Mouse (Mus musculus): ENCODE results near the gene Notch1. TPM values are rescaled to one million over a fixed set of nuclear protein-coding genes. Genes with fewer than 3 reads are reported as not detected.
A peak's percentile ranks its signal among the peaks of the same experiment; 100 is the strongest.

The Notch1 gene
- total RNA-seq, 2 experiments from 2014 or later = 23.6 to 27.5 TPM

- DNase-seq (ENCODE audit: low spot score in 2 of 2) = peak; percentile 40 to 41
- intact Hi-C loops (cut with DNase I) = no loop called here
Measured at GRCm38 (mm10) chr2:26534616-26535015, 18.2 kb upstream of the Notch1 start.

- DNase-seq (ENCODE audit: low spot score in 2 of 2) = no peak
- intact Hi-C loops (cut with DNase I) = no loop called here
Measured at GRCm38 (mm10) chr2:26534161-26534560, 17.7 kb upstream of the Notch1 start.

- DNase-seq (ENCODE audit: low spot score in 2 of 2) = no peak
- intact Hi-C loops (cut with DNase I) = no loop called here
Measured at GRCm38 (mm10) chr2:26533249-26533648, 16.8 kb upstream of the Notch1 start.

DNA sequence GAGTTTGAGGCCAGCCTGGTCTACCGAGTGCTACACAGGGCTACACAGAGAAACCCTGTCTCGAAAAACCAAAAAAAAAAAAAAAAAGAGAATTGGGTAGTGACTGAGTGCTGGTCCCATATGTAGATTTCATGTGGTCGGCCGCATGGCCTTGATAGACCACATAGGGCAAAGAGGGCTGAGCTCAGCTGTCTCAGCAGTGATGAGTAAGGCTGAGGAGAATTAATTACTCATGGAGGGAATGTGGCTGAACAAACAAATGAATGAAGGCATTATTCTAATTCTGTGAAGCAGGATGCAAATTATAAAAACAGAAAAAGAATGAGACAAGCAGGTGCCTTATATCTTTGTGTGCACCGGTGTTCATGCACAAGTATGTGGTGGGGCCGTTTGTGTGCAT, 15.4 kb upstream of the Notch1 start:
- DNase-seq (ENCODE audit: low spot score in 2 of 2) = no peak
- intact Hi-C loops (cut with DNase I) = no loop called here

- intact Hi-C loops (cut with DNase I) = no loop called here
- no peak for DNase-seq (ENCODE audit: low spot score in 2 of 2)
Measured at GRCm38 (mm10) chr2:26529881-26530280, 13.4 kb upstream of the Notch1 start.

- intact Hi-C loops (cut with DNase I) = no loop called here
Measured at GRCm38 (mm10) chr2:26529221-26529805, 12.8 kb upstream of the Notch1 start.

GRCm38 (mm10) chr2:26526443-26527257, 10.2 kb upstream of the Notch1 start:
- DNase-seq (ENCODE audit: low spot score in 2 of 2) = no peak
- intact Hi-C loops (cut with DNase I) = no loop called here

More at GRCm38 (mm10) chr2:26529221-26529805, 12.8 kb upstream of the Notch1 start:
- DNase-seq (ENCODE audit: low spot score in 2 of 2) = no peak

DNA sequence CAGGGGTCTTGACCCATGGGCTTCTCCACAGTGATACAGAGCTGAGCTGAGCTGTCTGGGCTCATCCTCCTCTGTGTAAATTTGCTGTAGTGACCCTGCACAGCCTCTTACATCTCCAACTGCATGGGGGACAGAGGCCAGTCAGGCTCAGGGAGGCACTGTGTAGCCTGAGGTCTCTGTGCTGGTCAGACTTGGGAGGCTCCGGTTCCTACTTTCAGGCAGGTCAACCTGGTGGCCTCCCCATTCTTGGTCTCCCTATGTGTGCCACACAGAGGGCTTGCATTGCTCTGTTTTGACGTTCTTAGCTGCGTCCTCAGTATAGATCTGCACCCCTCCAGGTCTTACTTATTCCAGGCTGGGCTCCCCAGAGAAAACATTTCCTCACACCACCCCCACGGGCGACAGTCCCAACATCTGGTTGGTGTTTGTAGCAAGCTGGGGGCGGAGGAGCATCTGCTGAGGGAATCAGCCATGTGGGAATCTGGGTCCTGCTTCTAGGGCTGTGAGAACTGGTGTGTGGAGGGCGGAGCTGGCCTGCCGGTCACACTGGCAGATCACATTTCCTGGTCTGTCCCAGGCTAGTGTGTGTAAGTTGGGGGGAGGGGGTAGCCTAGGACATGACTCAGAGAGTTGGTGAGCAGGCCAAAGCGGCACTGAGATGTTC, 9.0 kb upstream of the Notch1 start:
- peak; percentile 58 to 74 for DNase-seq (ENCODE audit: low spot score in 2 of 2)
- intact Hi-C loops (cut with DNase I) = no loop called here

DNA sequence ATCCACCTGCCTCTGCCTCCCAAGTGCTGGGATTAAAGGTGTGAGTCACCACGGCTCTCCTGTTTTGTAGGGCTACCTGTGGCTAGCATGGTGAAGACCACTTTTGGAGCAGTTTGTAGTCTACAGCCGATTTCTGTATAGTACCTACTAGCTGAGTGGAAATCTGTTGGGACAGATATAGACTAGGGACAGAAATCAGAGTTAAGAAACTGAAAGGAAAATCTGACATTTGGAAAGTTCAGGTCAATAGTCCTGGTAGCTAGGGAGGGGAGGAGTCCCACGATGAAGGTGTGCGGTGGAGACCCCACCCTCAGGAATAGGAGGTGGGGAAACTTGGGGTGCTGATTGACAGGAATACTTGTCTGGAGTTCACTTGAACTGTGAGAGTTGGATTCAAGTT, 5.9 kb upstream of the Notch1 start:
- intact Hi-C loops (cut with DNase I) = no loop called here
- DNase-seq (ENCODE audit: low spot score in 2 of 2) = no peak

- DNase-seq (ENCODE audit: low spot score in 2 of 2) = no peak
- intact Hi-C loops (cut with DNase I) = no loop called here
Measured at GRCm38 (mm10) chr2:26519753-26520152, 3.3 kb upstream of the Notch1 start.

DNA sequence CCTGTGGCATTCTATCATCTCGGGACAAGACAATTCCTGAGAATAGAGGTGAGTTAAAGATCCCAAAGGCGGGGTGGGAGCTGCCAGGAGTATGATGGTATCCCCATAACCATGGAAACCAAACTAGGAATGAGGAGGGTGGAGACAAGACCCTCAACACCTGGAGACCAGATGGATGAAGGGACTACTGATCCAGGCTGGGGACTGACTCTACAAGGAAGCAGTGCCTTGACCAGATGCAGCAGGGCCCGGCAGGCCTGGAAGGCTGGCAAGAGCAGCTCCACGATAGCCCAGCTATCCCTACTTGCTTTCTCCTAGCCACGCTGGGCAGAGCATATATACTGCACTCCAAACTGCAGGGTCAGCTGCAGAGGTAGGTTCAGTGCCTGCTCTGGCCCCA, 524 bp upstream of the Notch1 start:
- intact Hi-C loops (cut with DNase I) = no loop called here
- no peak for DNase-seq (ENCODE audit: low spot score in 2 of 2)

GRCm38 (mm10) chr2:26515335-26515734, 1.1 kb downstream of the Notch1 start:
- intact Hi-C loops (cut with DNase I) = no loop called here
- DNase-seq (ENCODE audit: low spot score in 2 of 2) = no peak

DNA sequence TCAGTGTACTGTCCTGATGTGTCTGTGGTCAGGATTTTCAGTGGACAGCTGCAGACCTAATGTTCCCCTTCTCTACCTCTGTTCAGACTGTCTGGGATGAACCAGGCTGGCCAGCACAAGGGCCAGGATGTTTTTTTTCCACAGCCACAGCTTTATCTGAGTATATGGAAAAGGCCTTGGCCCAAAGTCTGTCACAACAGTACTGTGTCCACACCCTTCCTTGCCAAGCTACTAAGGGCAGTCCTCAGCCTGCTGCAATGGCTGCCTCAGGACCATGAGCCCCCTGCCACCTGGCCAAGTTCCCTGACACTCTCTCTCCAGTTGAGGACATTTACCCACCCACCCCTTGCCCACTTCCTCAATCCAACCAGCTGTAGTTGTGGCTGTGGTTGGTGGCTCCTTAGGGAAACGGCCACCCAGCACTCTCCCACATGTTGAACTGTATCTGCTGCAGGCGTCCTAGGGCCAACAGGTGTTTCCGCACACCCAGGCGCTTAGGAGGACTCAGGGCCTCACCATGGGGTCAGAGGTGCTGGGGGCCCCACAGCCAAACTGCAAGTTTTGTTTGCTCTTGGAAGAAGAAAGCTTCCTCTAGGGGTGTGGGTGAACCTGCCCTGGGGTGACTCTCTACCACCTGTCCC, 3.2 kb downstream of the Notch1 start:
- intact Hi-C loops (cut with DNase I) = no loop called here
- DNase-seq (ENCODE audit: low spot score in 2 of 2) = no peak

DNA sequence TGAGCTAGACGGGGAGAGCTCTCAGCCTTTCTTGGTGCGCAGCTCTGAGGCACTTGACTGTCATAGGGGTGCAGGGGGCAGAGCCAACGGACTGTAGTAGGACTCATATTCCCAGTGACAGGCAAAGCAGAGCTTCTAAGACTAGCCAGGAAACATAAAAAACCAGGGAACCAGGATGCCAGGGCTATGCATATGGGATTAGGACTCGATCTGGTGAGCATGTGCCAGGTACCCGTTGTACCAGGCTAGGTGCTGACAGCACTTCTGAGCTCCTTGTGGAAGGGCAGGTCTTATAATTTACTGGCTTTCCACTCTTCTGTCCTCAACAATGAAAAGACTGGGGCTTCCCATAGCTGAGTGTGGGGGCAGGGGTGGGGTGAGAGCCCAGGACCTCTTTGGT, 7.8 kb downstream of the Notch1 start:
- intact Hi-C loops (cut with DNase I) = no loop called here
- no peak for DNase-seq (ENCODE audit: low spot score in 2 of 2)

- intact Hi-C loops (cut with DNase I) = no loop called here
- DNase-seq (ENCODE audit: low spot score in 2 of 2) = no peak
Measured at GRCm38 (mm10) chr2:26507961-26508391, 8.5 kb downstream of the Notch1 start.

- intact Hi-C loops (cut with DNase I) = no loop called here
- peak in 1 of 2 experiments; percentile 40 for DNase-seq (ENCODE audit: low spot score in 2 of 2)
Measured at GRCm38 (mm10) chr2:26507481-26507886, 9.0 kb downstream of the Notch1 start.

DNA sequence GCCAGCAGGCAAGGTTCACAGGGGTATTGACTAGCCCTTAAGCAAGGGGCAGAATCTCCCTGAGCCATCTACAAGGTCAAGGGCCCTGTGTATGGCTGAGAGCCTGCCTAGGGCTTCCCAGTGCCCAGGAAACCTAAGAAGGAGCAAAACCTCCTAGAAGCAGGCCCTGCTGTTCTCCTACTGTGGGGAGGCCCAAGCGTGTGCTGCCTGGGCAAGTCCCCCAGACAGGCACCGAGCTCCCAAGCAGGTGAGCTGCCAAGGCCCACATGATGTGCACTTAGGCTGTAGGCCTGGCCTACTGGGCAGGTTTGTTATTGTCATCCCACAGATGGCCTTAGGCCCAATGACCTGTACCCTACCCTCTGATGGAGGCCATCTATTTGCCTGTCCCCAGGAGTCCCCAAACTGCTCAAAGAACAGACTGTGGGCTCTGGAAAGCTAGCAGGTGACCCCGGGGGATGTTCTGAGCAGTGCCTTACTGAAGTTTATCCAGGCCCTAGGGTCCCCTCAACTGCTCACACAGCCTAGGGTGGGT, 9.7 kb downstream of the Notch1 start:
- no peak for DNase-seq (ENCODE audit: low spot score in 2 of 2)
- intact Hi-C loops (cut with DNase I) = no loop called here

DNA sequence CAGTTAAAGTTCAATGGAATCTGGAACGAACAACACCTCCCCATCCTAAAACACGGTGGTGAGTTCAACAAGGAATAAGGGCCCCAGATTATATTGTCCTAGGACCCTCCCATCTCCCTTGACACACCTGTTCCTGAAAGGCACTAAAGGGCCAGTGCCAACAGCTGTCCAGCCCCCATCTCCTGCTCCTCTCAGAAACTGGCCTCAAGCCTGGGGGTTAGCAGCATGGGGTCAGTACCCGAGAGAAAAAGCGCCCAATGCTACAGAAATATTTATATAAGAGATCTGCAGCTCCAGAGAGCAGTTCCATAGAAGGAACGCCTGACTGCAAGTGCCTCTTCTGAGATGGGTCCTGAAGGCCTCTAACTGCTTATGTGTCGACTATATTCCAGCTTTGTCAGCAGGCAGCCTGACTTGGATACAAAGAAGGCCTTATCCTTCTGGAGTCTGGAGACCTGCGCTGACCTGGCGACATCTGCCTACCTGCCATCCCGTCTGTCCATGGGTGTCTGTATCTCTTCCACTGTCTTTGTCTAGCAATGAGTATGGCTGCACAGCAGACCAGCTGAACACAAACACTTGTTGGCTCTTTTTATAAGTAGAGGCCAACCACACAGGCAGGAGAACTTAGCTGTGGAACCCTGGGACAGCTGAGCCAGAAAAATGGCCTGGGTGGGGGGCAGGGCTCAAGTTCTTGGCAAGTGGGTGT, 11.5 kb downstream of the Notch1 start:
- no peak for DNase-seq (ENCODE audit: low spot score in 2 of 2)
- intact Hi-C loops (cut with DNase I) = loop anchor here (5.0 kb wide), 2 partner anchors 42 to 58 kb away; partner anchors contain the start of gene Sec16a

Measured in left cerebral cortex, postnatal 14 days (tissue).